Mouse (Mus musculus): Measurements from ENCODE around the gene Card9.

- TF ChIP-seq CTCF (IDR thresholded peaks at IDR 0.05; ENCODE audit: insufficient read depth, low read depth, low read length) (no peak), POLR2A (IDR thresholded peaks at IDR 0.05; ENCODE audit: insufficient read depth, low read depth, low read length) (no peak)
Measured at GRCm38 (mm10) chr2:26341510-26341981, 19.2 kb downstream of the Card9 start.
